Mouse (Mus musculus) neural tube, embryonic 11.5 days (tissue): Measurements from ENCODE around the gene Tbc1d2b. TPM values are rescaled to one million over a fixed set of nuclear protein-coding genes. Genes with fewer than 3 reads are reported as not detected.

Source experiments
- ATAC-seq: fragments of 200-750 bp; cut with Nextera tagmentation; 2 replicates; pipeline ENCODE4 v1.8.0; 2017; ENCODE audit warnings: moderate number of reproducible peaks, mild to moderate bottlenecking, moderate TSS enrichment, moderate library complexity; ENCODE audit not compliant: insufficient read depth, low FRiP score, low TSS enrichment
- DNase-seq: peaks from one replicate; pipeline ENCODE4 v3.0.0-alpha.2; 2015; ENCODE audit warnings: low spot score
- H3K27ac ChIP-seq: fragments of 300-500 bp; sonication (generic); 2 replicates; pipeline ENCODE4 v1.5.1; 2014; ENCODE audit warnings: low read depth, mild to moderate bottlenecking, low read length
- H3K27me3 ChIP-seq: fragments of 300-500 bp; sonication (generic); 2 replicates; pipeline ENCODE4 v1.6.1; 2014; ENCODE audit warnings: mild to moderate bottlenecking, low read length, mixed read lengths; ENCODE audit not compliant: control insufficient read depth, insufficient read depth
- H3K36me3 ChIP-seq: fragments of 300-500 bp; sonication (generic); 2 replicates; pipeline ENCODE4 v1.6.1; 2014; ENCODE audit warnings: mild to moderate bottlenecking, low read length, moderate library complexity, mixed read lengths; ENCODE audit not compliant: control insufficient read depth, insufficient read depth
- H3K4me1 ChIP-seq: fragments of 300-500 bp; sonication (generic); 2 replicates; pipeline ENCODE4 v1.6.1; 2014; ENCODE audit warnings: low read length, mixed read lengths; ENCODE audit not compliant: control insufficient read depth, insufficient read depth
- H3K4me2 ChIP-seq: fragments of 300-500 bp; sonication (generic); 2 replicates; pipeline ENCODE4 v1.6.1; 2014; ENCODE audit warnings: low read depth, mild to moderate bottlenecking, moderate library complexity
- H3K4me3 ChIP-seq: fragments of 300-500 bp; sonication (generic); 2 replicates; pipeline ENCODE4 v1.5.1; 2014; ENCODE audit warnings: low read depth, low read length
- H3K9ac ChIP-seq: fragments of 300-500 bp; sonication (generic); 2 replicates; pipeline ENCODE4 v1.6.1; 2014; ENCODE audit warnings: mild to moderate bottlenecking, low read length
- H3K9me3 ChIP-seq: fragments of 300-500 bp; sonication (generic); 2 replicates; pipeline ENCODE4 v1.6.1; 2016; ENCODE audit warnings: low read length; ENCODE audit not compliant: control insufficient read depth
- WGBS: fragments of 180-500 bp; shearing (Covaris S2); extraction: QIAGEN DNeasy Blood & Tissue Kit; methylation state at CpG from one replicate; pipeline ENCODE4 v1.1.7; 2014; 5-methylcytosine and 5-hydroxymethylcytosine counted together
- polyA plus RNA-seq: library from polyadenylated mRNA; unstranded; fragments of >200 nt; fragmentation: Nextera tagmentation; extraction: Ambion mirVana; gene quantifications from 2 replicates; pipeline ENCODE4 v1.2.1, GENCODE M21; 2014

The Tbc1d2b gene
- polyA plus RNA-seq, 1 experiment from 2014 or later, result 11.5 TPM

- Histone ChIP-seq H3K9ac (no peak overlapping the region), H3K4me2 (no peak overlapping the region), H3K27me3 (no peaks in the 10 kb centered on the region), H3K36me3 (peaks cover 7% of the 10 kb centered on the region), H3K4me3 (no peak overlapping the region), H3K9me3 (no peaks in the 10 kb centered on the region), H3K27ac (no peak overlapping the region), H3K4me1 (no peaks in the 10 kb centered on the region)
- DNase-seq (no peak), ATAC-seq (no peak)
- WGBS, result 79% methylated on average over 10 of the region's 10 CpGs
Measured at GRCm38 (mm10) chr9:90198531-90199449, 71.8 kb downstream of the Tbc1d2b start.

- H3K9ac ChIP-seq, result no peak overlapping the region
- H3K27ac ChIP-seq, result no peak overlapping the region
- 86% methylated on average over 7 of the region's 7 CpGs for WGBS
- no peaks in the 10 kb centered on the region for H3K4me1 ChIP-seq
- H3K36me3 ChIP-seq, result peaks cover 9% of the 10 kb centered on the region
- no peaks in the 10 kb centered on the region for H3K9me3 ChIP-seq
- ATAC-seq, result no peak
- no peak overlapping the region for H3K4me3 ChIP-seq
- no peak overlapping the region for H3K4me2 ChIP-seq
- no peak for DNase-seq
- no peaks in the 10 kb centered on the region for H3K27me3 ChIP-seq
Measured at GRCm38 (mm10) chr9:90197866-90198383, 72.7 kb downstream of the Tbc1d2b start.

DNA sequence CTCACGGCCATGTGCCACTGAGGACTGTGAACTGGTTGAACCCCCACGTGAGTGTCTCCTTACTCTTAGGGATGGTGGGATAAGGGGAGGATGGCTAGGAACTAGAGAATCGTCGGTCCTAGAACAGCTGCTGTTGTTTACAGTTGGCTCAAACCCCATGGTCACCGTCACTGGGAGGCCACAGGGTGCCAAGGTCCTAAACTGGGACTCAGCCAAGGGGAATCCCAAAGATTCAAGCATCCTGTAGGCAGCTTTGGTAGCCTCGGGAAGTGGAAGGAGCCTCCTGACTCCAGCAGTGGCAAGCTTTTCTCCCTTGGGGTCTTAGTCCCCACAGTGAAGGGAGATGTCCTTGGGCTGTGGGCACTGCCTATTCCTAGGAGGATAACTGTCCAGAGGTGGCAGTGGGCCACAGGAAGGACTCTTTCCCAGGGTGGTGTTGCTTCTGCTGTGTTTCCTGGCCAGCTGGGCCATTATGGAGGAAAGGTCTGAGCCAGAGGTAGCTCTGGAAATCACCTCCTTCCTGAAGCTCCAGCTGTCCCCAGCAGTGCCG is 73.4 kb downstream of the Tbc1d2b start:
- Histone ChIP-seq H3K27ac (no peak overlapping the region), H3K4me3 (no peak overlapping the region), H3K9me3 (no peaks in the 10 kb centered on the region), H3K9ac (no peak overlapping the region), H3K4me2 (no peak overlapping the region), H3K27me3 (no peaks in the 10 kb centered on the region), H3K4me1 (no peaks in the 10 kb centered on the region), H3K36me3 (peaks cover 11% of the 10 kb centered on the region)
- WGBS, result 80% methylated on average over 7 of the region's 7 CpGs
- ATAC-seq (no peak), DNase-seq (no peak)

DNA sequence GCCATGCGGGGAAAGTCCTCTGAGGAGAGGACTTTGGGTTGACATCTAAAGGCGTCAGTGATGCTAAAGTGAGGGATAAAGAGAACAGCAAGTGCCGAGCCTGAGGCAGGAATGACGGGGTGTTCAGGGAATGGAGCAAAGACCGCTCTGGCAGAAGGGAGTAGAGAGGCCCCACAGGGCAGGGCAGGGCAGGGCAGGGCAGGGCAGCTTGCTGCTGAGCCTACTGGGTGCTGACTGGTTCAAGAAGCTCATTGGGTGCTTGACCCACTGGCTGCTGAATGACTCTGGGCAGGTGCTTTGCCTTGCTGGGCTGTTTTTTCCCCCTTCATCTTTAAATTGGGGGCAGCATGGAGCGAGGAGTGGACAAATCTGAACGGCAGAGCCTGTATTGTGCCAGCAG is 74.3 kb downstream of the Tbc1d2b start:
- H3K36me3 ChIP-seq, result peaks cover 11% of the 10 kb centered on the region
- ATAC-seq (no peak), DNase-seq (no peak)
- no peaks in the 10 kb centered on the region for H3K4me1 ChIP-seq
- WGBS, result 88% methylated on average over 7 of the region's 7 CpGs
- H3K4me2 ChIP-seq, result no peak overlapping the region
- no peak overlapping the region for H3K27ac ChIP-seq
- no peaks in the 10 kb centered on the region for H3K9me3 ChIP-seq
- H3K4me3 ChIP-seq, result no peak overlapping the region
- no peak overlapping the region for H3K9ac ChIP-seq
- H3K27me3 ChIP-seq, result no peaks in the 10 kb centered on the region

DNA sequence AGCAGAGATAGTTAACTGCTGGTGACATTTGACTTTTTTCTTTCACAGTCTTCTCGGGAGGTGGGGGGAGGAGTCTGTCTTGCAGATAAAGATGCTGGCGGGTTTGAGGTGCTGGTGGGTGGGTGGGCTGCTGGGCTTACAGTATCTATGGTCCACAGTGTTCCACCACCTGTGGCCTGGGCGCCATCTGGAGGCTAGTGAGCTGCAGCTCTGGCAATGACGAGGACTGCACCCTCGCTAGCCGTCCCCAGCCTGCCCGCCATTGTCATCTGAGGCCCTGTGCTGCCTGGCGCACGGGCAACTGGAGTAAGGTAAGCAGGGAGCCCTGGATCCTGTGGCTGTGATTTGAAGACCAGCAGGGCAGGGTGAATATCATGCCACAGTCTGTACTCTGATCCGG is 75.6 kb downstream of the Tbc1d2b start:
- no peaks in the 10 kb centered on the region for H3K27me3 ChIP-seq
- no peak for ATAC-seq
- DNase-seq, result no peak
- H3K9ac ChIP-seq, result no peak overlapping the region
- peaks cover 11% of the 10 kb centered on the region for H3K36me3 ChIP-seq
- no peaks in the 10 kb centered on the region for H3K9me3 ChIP-seq
- no peak overlapping the region for H3K4me2 ChIP-seq
- no peak overlapping the region for H3K4me3 ChIP-seq
- H3K27ac ChIP-seq, result no peak overlapping the region
- 84% methylated on average over 10 of the region's 10 CpGs for WGBS
- no peaks in the 10 kb centered on the region for H3K4me1 ChIP-seq

GRCm38 (mm10) chr9:90189391-90189790 is 81.2 kb downstream of the Tbc1d2b start:
- no peak for ATAC-seq
- Histone ChIP-seq H3K9me3 (no peaks in the 10 kb centered on the region), H3K4me1 (no peaks in the 10 kb centered on the region), H3K27me3 (no peaks in the 10 kb centered on the region), H3K27ac (no peak overlapping the region), H3K9ac (no peak overlapping the region), H3K4me3 (no peak overlapping the region), H3K4me2 (no peak overlapping the region), H3K36me3 (peaks cover 9% of the 10 kb centered on the region)
- DNase-seq, result no peak
- WGBS, result 84% methylated on average over 5 of the region's 5 CpGs

DNA sequence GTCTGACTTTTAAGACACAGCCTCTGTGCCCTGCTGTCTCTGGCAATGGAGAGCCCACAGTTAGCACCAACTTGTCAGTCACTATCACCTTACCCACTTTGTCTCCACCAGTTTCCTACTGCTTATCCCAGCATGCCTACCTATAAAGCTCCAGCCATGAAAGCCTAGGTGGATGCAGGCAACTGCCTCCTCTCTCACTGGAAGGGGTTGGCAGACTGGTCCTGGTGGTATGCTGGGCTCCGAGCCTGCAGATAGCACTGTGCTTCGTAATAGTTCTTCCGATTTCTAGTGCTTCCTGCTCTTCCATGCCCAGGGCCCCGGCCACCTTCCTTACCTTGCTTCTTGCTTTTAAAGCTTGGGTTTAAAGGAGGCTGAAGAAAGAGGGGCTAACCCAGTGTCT is 81.7 kb downstream of the Tbc1d2b start:
- H3K27ac ChIP-seq, result no peak overlapping the region
- H3K4me1 ChIP-seq, result no peaks in the 10 kb centered on the region
- H3K9me3 ChIP-seq, result no peaks in the 10 kb centered on the region
- no peak overlapping the region for H3K9ac ChIP-seq
- H3K36me3 ChIP-seq, result peaks cover 8% of the 10 kb centered on the region
- no peak overlapping the region for H3K4me3 ChIP-seq
- WGBS, result 82% methylated on average over 4 of the region's 4 CpGs
- no peak for DNase-seq
- no peaks in the 10 kb centered on the region for H3K27me3 ChIP-seq
- no peak overlapping the region for H3K4me2 ChIP-seq
- ATAC-seq, result no peak

DNA sequence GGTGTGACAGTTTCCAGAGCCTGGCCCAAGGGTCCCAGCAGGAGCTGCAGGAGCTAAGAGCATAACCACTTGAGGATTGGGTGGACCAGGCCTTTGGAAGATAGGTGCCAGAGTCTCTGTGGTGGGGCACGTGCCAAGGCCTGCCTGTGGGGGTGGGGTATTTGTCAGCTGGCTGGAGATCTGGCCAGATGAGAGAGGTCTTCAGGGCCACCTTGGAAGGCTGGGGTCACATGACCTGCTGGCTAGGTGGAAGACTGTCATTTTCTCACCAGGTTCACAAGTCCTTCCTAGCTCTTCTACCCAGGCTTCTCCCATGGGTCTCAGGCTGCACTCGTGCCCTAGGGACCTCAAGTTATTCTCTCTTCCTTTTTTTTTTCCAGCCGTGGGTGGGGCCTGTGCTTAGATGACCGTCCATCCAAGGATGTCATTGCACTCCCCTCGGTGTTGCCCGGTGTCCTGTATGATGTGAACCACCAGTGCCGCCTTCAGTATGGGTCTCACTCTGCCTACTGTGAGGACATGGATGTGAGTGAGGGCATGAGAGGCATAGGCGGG is 85.2 kb downstream of the Tbc1d2b start:
- 84% methylated on average over 8 of the region's 8 CpGs for WGBS
- peaks cover 2% of the 10 kb centered on the region; the same call in 1 of the 2 replicates for H3K36me3 ChIP-seq
- no peak overlapping the region for H3K27ac ChIP-seq
- no peaks in the 10 kb centered on the region for H3K9me3 ChIP-seq
- H3K4me2 ChIP-seq, result no peak overlapping the region
- no peaks in the 10 kb centered on the region for H3K4me1 ChIP-seq
- H3K9ac ChIP-seq, result no peak overlapping the region
- H3K4me3 ChIP-seq, result no peak overlapping the region
- DNase-seq, result no peak
- no peak for ATAC-seq
- H3K27me3 ChIP-seq, result no peaks in the 10 kb centered on the region
